Mouse (Mus musculus): ENCODE results near the gene Mterf4.

DNA sequence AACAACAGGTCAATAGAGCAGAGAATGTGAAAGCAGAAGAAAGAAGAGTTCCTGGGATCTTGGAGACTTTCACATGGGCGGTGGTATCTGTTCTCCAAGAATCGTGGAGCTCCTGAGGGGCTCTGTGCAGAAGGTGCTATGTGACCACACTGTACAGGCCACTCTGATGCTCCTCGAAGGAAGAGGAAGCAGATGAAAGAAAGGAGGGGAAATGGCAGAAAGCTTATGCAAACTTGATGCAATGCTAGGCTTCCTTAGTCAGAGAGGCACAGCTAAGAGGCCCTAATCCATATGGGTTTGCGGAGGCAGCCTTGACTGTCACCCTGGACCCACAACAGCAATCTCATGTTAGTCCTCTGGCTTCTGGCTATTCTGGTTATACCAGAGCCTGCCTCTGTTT is 14.8 kb downstream of the Mterf4 start:
- no peak for TF ChIP-seq ETS1 (IDR thresholded peaks at IDR 0.05; ENCODE audit: low read depth, low read length)
- no peak for TF ChIP-seq CTCF (IDR thresholded peaks at IDR 0.05 in 2 of 3, conservative IDR thresholded peaks at IDR 0.05 in 1 of 3; ENCODE audit: control insufficient read depth in 1 of 3, insufficient read depth in 1 of 3, low read depth in 2 of 3, low read length in 3 of 3, poor library complexity in 1 of 3, severe bottlenecking in 1 of 3)
- no peak for TF ChIP-seq USF2 (IDR thresholded peaks at IDR 0.05; ENCODE audit: borderline replicate concordance in 1 of 2, insufficient read depth in 1 of 2, low read depth in 1 of 2, low read length in 2 of 2)
- no peak for TF ChIP-seq EP300 (IDR thresholded peaks at IDR 0.05; ENCODE audit: low read depth in 1 of 2, low read length in 2 of 2)
- no peak for TF ChIP-seq TAL1 (IDR thresholded peaks at IDR 0.05; ENCODE audit: low read length)
- TF ChIP-seq POLR2AphosphoS2 (IDR thresholded peaks at IDR 0.05; ENCODE audit: low read length): no peak
- no peak for TF ChIP-seq MEF2A (IDR thresholded peaks at IDR 0.05; ENCODE audit: extremely low read depth, insufficient replicate concordance, low read depth, low read length, poor library complexity, severe bottlenecking)
- TF ChIP-seq JUND (IDR thresholded peaks at IDR 0.05; ENCODE audit: low read depth, low read length): no peak
- TF ChIP-seq SIN3A (IDR thresholded peaks at IDR 0.05; ENCODE audit: low read length): no peak
- no peak for TF ChIP-seq POLR2A (IDR thresholded peaks at IDR 0.05; ENCODE audit: control insufficient read depth in 1 of 2, insufficient read depth in 1 of 2, low read depth in 1 of 2, low read length in 2 of 2, poor library complexity in 1 of 2)
- no peak for TF ChIP-seq CHD2 (IDR thresholded peaks at IDR 0.05; ENCODE audit: low read length)
- no peak for TF ChIP-seq USF1 (IDR thresholded peaks at IDR 0.05; ENCODE audit: low read depth, low read length)
